Mouse (Mus musculus): Measurements from ENCODE around the gene Tbc1d1. TPM values are rescaled to one million over a fixed set of nuclear protein-coding genes. Genes with fewer than 3 reads are reported as not detected.

The Tbc1d1 gene
- polyA plus RNA-seq, 1 experiment from 2014 or later, result 15.9 TPM

GRCm38 (mm10) chr5:64274738-64275451, 118.8 kb downstream of the Tbc1d1 start:
- peaks cover 1% of the 10 kb centered on the region; the same call in 1 of the 2 replicates for H3K4me1 ChIP-seq
- H3K4me3 ChIP-seq, result no peak overlapping the region
- no peak overlapping the region for H3K9ac ChIP-seq
- peaks cover 38% of the 10 kb centered on the region for H3K36me3 ChIP-seq (ENCODE audit: poor library complexity, severe bottlenecking)
- WGBS, result 33% methylated on average over 17 of the region's 17 CpGs
- no peak overlapping the region for H3K27ac ChIP-seq
- ATAC-seq, result peak; percentile 82
- no peaks in the 10 kb centered on the region for H3K27me3 ChIP-seq
- H3K4me2 ChIP-seq, result no peak overlapping the region
- H3K9me3 ChIP-seq (replicated peaks), result no peaks in the 10 kb centered on the region

GRCm38 (mm10) chr5:64277646-64278191, 121.6 kb downstream of the Tbc1d1 start:
- H3K4me2 ChIP-seq, result no peak overlapping the region
- no peak for ATAC-seq

GRCm38 (mm10) chr5:64279668-64280067, 123.6 kb downstream of the Tbc1d1 start:
- H3K36me3 ChIP-seq (ENCODE audit: poor library complexity, severe bottlenecking), result peaks cover 53% of the 10 kb centered on the region
- WGBS, result 68% methylated on average over 7 of the region's 7 CpGs
- no peak overlapping the region for H3K4me3 ChIP-seq
- no peak overlapping the region for H3K4me2 ChIP-seq
- no peak for ATAC-seq
- no peak overlapping the region for H3K9ac ChIP-seq
- H3K27ac ChIP-seq, result no peak overlapping the region
- H3K4me1 ChIP-seq, result no peaks in the 10 kb centered on the region
- H3K27me3 ChIP-seq, result no peaks in the 10 kb centered on the region
- no peaks in the 10 kb centered on the region for H3K9me3 ChIP-seq (replicated peaks)

More at GRCm38 (mm10) chr5:64277646-64278191, 121.6 kb downstream of the Tbc1d1 start:
- Histone ChIP-seq H3K27me3 (no peaks in the 10 kb centered on the region), H3K36me3 (ENCODE audit: poor library complexity, severe bottlenecking) (peaks cover 46% of the 10 kb centered on the region), H3K27ac (no peak overlapping the region), H3K9me3 (replicated peaks) (no peaks in the 10 kb centered on the region), H3K4me3 (no peak overlapping the region), H3K4me1 (no peaks in the 10 kb centered on the region), H3K9ac (no peak overlapping the region)
- WGBS, result 89% methylated on average over 7 of the region's 7 CpGs

- Histone ChIP-seq H3K9ac (no peak overlapping the region), H3K4me3 (no peak overlapping the region), H3K27me3 (no peaks in the 10 kb centered on the region), H3K9me3 (replicated peaks) (no peaks in the 10 kb centered on the region), H3K4me2 (no peak overlapping the region), H3K27ac (no peak overlapping the region), H3K4me1 (no peaks in the 10 kb centered on the region), H3K36me3 (ENCODE audit: poor library complexity, severe bottlenecking) (peaks cover 53% of the 10 kb centered on the region)
- ATAC-seq, result no peak
- 89% methylated on average over 8 of the region's 8 CpGs for WGBS
Observed at GRCm38 (mm10) chr5:64280191-64280590, 124.1 kb downstream of the Tbc1d1 start.

- Histone ChIP-seq H3K4me3 (no peak overlapping the region), H3K27me3 (no peaks in the 10 kb centered on the region), H3K27ac (no peak overlapping the region), H3K9me3 (replicated peaks) (no peaks in the 10 kb centered on the region), H3K36me3 (ENCODE audit: poor library complexity, severe bottlenecking) (peaks cover 52% of the 10 kb centered on the region), H3K9ac (no peak overlapping the region), H3K4me1 (no peaks in the 10 kb centered on the region), H3K4me2 (no peak overlapping the region)
- WGBS, result 65% methylated on average over 4 of the region's 4 CpGs
- no peak for ATAC-seq
Observed at GRCm38 (mm10) chr5:64280613-64281012, 124.5 kb downstream of the Tbc1d1 start.

GRCm38 (mm10) chr5:64281674-64282073, 125.6 kb downstream of the Tbc1d1 start:
- Histone ChIP-seq H3K4me2 (no peak overlapping the region), H3K27ac (no peak overlapping the region), H3K9ac (no peak overlapping the region), H3K9me3 (replicated peaks) (no peaks in the 10 kb centered on the region), H3K4me3 (no peak overlapping the region), H3K36me3 (ENCODE audit: poor library complexity, severe bottlenecking) (peaks cover 56% of the 10 kb centered on the region), H3K4me1 (no peaks in the 10 kb centered on the region), H3K27me3 (no peaks in the 10 kb centered on the region)
- no peak for ATAC-seq
- WGBS, result 94% methylated on average over 7 of the region's 7 CpGs

GRCm38 (mm10) chr5:64282594-64282993, 126.5 kb downstream of the Tbc1d1 start:
- 74% methylated on average over 4 of the region's 4 CpGs for WGBS
- H3K9ac ChIP-seq, result no peak overlapping the region
- H3K4me2 ChIP-seq, result no peak overlapping the region
- H3K9me3 ChIP-seq (replicated peaks), result no peaks in the 10 kb centered on the region
- H3K36me3 ChIP-seq (ENCODE audit: poor library complexity, severe bottlenecking), result peaks cover 56% of the 10 kb centered on the region
- no peak overlapping the region for H3K4me3 ChIP-seq
- H3K4me1 ChIP-seq, result no peaks in the 10 kb centered on the region
- ATAC-seq, result no peak
- no peak overlapping the region for H3K27ac ChIP-seq
- H3K27me3 ChIP-seq, result no peaks in the 10 kb centered on the region

GRCm38 (mm10) chr5:64285289-64285688, 129.2 kb downstream of the Tbc1d1 start:
- Histone ChIP-seq H3K36me3 (ENCODE audit: poor library complexity, severe bottlenecking) (peaks cover 43% of the 10 kb centered on the region), H3K4me1 (no peaks in the 10 kb centered on the region), H3K4me2 (no peak overlapping the region), H3K27me3 (no peaks in the 10 kb centered on the region), H3K9me3 (replicated peaks) (no peaks in the 10 kb centered on the region), H3K27ac (no peak overlapping the region), H3K9ac (no peak overlapping the region), H3K4me3 (no peak overlapping the region)
- no peak for ATAC-seq
- WGBS, result 87% methylated on average over 4 of the region's 4 CpGs

- Histone ChIP-seq H3K27ac (no peak overlapping the region), H3K4me3 (no peak overlapping the region), H3K27me3 (no peaks in the 10 kb centered on the region), H3K36me3 (ENCODE audit: poor library complexity, severe bottlenecking) (peaks cover 39% of the 10 kb centered on the region), H3K4me1 (no peaks in the 10 kb centered on the region), H3K9me3 (replicated peaks) (no peaks in the 10 kb centered on the region), H3K4me2 (no peak overlapping the region), H3K9ac (no peak overlapping the region)
- no peak for ATAC-seq
- 93% methylated on average over 13 of the region's 13 CpGs for WGBS
Observed at GRCm38 (mm10) chr5:64285851-64286250, 129.7 kb downstream of the Tbc1d1 start.

- no peak overlapping the region for H3K9ac ChIP-seq
- no peak overlapping the region for H3K4me2 ChIP-seq
- H3K36me3 ChIP-seq (ENCODE audit: poor library complexity, severe bottlenecking), result peaks cover 27% of the 10 kb centered on the region
- ATAC-seq, result no peak
- no peak overlapping the region for H3K27ac ChIP-seq
- H3K4me1 ChIP-seq, result no peaks in the 10 kb centered on the region
- WGBS, result 90% methylated on average over 8 of the region's 8 CpGs
- H3K27me3 ChIP-seq, result no peaks in the 10 kb centered on the region
- H3K9me3 ChIP-seq (replicated peaks), result no peaks in the 10 kb centered on the region
- H3K4me3 ChIP-seq, result no peak overlapping the region
Observed at GRCm38 (mm10) chr5:64287287-64287686, 131.2 kb downstream of the Tbc1d1 start.

- Histone ChIP-seq H3K9ac (no peak overlapping the region), H3K9me3 (replicated peaks) (no peaks in the 10 kb centered on the region), H3K4me1 (no peaks in the 10 kb centered on the region), H3K4me2 (no peak overlapping the region), H3K36me3 (ENCODE audit: poor library complexity, severe bottlenecking) (peaks cover 19% of the 10 kb centered on the region), H3K4me3 (no peak overlapping the region), H3K27me3 (no peaks in the 10 kb centered on the region), H3K27ac (no peak overlapping the region)
- ATAC-seq, result no peak
- 88% methylated on average over 14 of the region's 14 CpGs for WGBS
Observed at GRCm38 (mm10) chr5:64288031-64288928, 132.2 kb downstream of the Tbc1d1 start.
